Mouse (Mus musculus): ENCODE data around the gene Kazald1. TPM values are rescaled to one million over a fixed set of nuclear protein-coding genes. Genes with fewer than 3 reads are reported as not detected.
"Not testable (repeated sequence)": the region's sequence is repeated elsewhere in the genome, so short reads cannot be mapped to it uniquely, and the experiment has no call there.

Kazald1 gene
- 1 to 10 TPM; 5.4 to 6.3 TPM for total RNA-seq (2021)
- long read RNA-seq, experiment 1, partial matches to known transcripts, result 10 of 12 reads
- long read RNA-seq, experiment 1, other reads (novel, unspliced or antisense), result 2 of 12 reads
- long read RNA-seq, experiment 2, transcript Kazald1-201 (5 exons, 1,380 nt), result major isoform, 5 of 26 reads
- long read RNA-seq, experiment 2, partial matches to known transcripts, result 16 of 26 reads
- long read RNA-seq, experiment 2, other reads (novel, unspliced or antisense), result 5 of 26 reads

- peak; percentile 94 for DNase-seq
Measured at GRCm38 (mm10) chr19:45074580-45075322, at the start of gene Kazald1. TSS of gene Kazald1 (plus strand) at chr19:45075241.

GRCm38 (mm10) chr19:45025937-45026568, 49.0 kb upstream of the Kazald1 start:
- DNase-seq, result no peak

- peak; percentile 69 for DNase-seq
Measured at GRCm38 (mm10) chr19:45026958-45027670, 47.9 kb upstream of the Kazald1 start.

- no peak for DNase-seq
Measured at GRCm38 (mm10) chr19:45027848-45028247, 47.2 kb upstream of the Kazald1 start.

DNA sequence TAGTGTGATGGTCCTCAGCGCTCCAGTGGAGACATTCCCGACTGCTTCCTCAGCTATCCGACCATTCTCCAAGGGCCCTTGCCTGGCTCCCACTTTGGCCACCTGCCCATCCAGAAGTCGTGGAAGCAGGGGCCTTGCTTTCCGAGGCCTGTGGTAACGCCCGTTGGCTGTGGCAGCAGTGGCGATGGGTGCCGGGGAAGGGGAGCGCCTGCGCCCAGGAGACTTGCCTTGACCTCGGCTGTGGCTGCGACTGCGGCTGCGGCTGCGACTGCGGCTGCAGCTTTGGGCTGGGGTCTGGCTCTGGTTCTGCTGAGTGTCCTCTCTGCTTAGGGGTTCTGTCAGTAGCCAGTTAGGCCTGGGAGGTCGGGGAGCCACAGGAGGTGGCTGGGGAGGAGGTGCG, 46.3 kb upstream of the Kazald1 start:
- no peak for DNase-seq

GRCm38 (mm10) chr19:45029571-45029970, 45.5 kb upstream of the Kazald1 start:
- DNase-seq, result no peak

- DNase-seq, result peak; percentile 58
Measured at GRCm38 (mm10) chr19:45030111-45030510, 44.9 kb upstream of the Kazald1 start.

DNA sequence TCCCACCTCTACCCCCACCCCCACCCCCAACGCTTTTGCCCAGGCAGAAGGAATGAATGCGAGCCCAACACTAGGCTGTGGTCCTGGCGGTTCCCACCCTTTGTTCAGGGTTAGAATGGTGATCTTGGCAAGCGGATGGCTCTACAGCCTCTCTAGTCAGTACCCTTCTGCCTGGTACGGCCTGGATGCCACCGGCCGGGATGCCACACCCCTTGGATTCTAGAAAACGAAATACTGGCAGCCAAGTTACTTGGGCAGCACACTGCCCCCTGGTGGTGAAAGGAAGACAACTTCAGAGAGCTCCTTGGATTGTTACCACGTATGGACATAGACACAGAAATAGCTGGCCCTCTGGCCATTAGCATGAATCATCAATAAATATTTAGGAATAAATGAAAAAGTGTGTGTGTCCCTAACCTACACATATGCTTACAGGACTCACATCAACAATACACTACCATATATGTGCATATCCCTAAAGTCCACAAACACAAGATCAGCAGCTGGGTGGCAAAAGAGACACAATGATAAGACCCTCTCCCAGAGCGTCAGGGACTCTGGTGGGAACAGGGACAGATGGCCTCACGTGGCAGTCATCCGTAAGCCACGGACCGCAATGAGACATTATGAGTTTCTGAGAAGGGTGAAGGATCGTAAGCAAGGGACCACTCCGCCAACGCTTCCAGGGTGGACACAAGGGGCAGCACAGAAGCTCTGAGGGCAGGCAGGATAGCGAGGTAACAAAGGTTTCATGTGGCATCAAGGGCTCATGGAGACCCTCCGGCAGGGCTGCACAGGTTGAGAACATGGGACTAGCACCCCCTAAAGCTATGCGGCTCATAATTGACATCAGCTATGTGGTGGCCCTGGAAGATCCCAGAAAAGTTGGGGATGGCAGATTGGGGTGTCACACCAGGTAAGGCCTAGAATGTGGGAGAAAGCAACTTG, 44.0 kb upstream of the Kazald1 start:
- peak; percentile 69 for DNase-seq

- DNase-seq, result peak; percentile 70
Measured at GRCm38 (mm10) chr19:45031780-45032179, 43.3 kb upstream of the Kazald1 start.

DNA sequence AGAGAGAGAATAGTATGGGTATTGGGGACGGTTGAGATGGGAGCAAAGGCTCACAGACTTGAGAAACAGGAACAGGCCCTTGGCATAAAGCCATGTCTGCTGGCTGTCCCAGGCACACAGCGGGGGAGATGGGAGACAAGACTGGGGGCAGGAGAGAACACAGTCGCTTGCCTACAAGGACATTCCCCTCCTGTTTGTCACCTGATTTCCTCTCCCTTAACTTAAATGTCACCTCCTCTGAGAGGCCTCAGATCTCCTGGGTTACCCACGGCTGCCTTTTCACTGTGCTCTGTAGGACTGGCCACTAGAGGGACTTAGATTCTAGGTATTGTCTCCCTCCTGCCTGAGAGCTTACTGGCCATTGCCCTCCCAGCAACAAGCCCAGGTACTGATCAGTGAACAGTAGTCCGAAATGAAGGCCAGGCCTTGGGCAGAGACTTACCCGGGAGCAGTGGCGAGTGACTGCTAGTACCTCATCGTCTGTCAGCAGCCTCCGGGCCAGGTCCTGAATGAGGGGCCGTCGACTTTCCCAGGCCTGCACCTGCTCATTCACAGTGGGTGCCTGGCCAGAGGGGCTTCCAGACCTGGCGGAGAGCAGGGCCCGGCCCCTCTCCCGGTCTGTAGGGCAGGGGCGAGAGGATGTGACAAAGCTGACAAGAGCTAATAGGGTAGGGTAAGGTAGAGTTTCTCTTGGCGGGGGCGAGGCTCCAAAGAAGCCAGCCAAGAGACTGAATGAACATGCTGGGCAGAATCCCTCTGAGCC, 42.3 kb upstream of the Kazald1 start:
- DNase-seq, result no peak

DNA sequence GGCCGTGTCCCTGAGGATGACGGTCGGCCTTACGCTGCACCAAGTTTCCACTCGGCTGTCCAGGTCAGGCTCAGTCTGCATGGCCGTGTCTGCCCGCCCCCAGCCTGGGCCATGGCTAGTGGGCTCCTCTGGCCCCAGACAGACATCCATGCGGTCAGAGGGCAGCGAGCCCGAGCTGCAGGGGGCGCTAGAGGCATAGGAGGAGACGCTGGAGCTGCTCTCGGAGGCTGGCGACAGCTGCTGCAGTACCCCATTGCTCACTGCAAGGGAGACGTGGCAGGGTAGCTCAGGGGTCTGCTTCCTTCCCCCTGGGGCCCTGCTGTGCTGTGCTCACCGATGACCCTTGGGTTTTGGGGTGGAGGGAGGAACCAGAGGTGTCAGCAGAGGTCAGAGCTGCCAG, 38.2 kb upstream of the Kazald1 start:
- peak; percentile 66 for DNase-seq

DNA sequence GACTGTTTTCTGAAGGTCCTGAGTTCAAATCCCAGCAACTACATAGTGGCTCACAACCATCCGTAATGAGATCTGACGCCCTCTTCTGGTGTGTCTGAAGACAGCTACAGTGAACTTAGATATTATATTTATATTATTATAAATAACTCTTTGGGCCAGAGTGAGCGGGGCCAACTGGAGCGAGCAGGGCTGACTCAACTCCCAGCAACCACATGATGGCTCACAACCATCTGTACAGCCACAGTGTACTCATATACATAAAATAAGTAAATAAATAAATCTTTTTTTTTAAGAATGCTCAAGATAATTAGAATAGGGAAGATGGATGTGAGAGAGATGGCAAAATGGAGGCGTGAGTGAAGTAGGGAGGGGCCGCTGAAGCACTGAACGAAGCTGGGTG, 36.8 kb upstream of the Kazald1 start:
- DNase-seq, result not testable (repeated sequence)

DNA sequence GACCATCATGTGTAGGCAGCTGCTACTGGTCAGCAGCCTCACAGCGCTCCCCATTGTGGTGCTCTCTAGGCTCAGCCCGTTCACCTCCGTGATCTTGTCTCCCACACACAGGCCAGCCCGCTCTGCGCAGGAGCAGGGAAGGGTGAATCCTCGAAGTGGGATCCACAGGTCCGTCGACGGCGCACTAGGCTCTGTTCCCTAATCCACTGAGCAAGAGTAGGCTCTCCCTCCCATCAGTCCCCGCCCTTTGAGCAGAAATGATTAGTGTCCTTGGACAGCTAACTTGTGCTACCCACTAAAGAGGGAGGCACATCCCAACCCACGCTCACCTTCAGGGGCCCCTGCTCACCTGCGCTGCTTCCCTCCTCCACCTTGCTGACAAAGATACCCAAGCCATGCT, 34.8 kb upstream of the Kazald1 start:
- no peak for DNase-seq

GRCm38 (mm10) chr19:45044389-45044927, 30.6 kb upstream of the Kazald1 start:
- DNase-seq, result no peak

GRCm38 (mm10) chr19:45045236-45045635, 29.8 kb upstream of the Kazald1 start:
- peak; percentile 80 for DNase-seq

DNA sequence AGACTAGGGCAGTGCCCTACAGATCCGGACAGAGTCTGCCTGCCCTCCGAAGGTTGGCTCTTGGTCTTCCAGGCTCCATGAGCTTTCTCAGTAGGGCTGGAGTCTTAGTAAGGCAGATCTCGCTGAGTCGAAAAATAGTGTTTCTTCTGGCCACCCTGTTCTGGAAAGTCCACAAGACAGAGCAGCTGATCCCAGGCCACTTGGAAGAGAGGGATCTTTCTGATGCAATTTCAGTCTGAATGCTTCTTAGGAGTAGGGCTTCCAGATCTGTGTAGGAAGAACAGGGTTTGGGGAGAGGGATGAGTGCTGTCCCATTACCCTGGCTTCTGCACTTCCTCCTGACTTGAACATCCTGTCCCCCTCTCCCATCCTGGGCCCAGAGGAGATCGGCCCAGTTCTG, 29.4 kb upstream of the Kazald1 start, which contains the start of gene Pdzd7:
TSS of gene Pdzd7 (minus strand) at position 67 of the 400 bp plus-strand sequence.
- DNase-seq, result no peak

DNA sequence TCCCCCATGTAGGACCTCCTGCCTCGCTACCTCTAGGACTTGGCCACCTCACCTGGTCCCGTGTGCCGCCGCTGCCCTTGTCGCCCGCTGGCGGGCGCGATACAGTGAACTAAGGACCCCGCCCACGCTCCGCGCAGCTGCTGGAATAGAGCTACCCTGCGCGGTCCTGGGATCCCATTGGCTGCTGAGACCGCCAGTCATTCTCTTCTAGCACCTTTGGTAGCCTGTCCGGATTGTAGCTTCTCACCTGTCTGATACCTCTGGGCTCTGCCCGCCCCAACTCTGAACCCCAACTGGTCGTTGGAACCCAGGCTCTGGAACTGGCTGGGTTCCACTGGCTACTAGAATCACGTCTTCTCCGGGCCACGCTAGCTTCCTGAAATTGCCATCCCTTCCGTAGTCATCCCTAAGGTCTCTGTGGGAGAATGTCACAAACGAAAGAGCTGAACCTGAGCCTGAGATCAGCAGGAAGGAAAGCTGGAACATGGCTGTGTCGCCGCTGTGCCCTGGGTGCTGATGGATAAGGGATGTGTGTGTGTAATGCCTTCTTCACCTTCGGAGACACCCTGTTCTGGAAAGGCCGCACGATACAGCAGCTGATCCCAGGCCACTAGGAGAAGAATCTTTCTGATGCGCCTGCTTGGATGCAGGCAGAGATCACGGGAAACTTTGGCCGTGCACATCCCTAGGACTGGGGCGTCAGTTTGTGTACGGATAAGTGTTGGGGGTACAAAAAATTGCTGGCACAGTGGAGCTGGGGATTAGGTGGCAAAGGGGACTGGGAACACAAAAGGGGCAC, 28.3 kb upstream of the Kazald1 start:
- DNase-seq, result peak; percentile 85

GRCm38 (mm10) chr19:45047417-45047934, 27.6 kb upstream of the Kazald1 start, which contains the start of gene Sfxn3:
TSS of gene Sfxn3 (plus strand) at chr19:45047503.
- DNase-seq, result peak; percentile 95
